8 mouse cellular contexts compared by ENCODE assay signal in the genomic region with DNA sequence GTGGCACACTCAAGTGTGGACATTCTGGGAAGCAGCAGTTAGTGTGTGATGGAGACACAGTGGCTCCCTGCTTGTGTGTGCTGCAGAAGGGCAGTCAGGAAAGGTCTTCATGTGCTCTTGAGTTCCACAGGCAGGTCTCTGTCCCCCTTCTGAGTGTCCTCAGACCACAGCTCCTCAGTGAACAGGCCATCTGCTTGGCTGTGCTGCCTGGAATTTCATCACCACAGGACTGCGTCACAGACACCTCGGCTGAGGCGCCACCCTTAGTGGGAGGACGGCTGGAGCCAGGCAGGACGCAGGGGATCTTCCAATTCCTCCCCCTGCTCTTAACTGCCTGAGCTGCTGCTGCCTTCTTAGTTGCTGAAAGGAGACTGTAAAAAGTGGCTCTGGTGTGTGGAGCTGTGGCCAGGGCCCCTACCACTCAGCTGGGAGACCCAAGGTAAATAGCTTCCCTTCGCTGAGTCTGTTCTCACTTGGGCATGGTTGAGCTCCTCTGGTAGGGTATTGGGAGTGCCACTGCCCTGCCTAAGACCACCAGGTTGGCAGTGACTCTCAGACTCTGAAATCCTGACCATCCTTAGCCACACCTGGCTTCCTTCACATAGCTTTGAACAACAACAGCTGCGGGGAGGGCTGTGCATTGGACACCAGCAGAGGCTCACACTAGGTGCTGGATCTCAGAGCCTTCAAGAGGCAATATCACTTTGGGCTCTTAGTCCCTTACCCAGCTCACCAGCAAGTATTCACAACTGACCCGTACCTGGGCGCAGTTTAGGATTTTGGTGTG. TPM values are rescaled to one million over a fixed set of nuclear protein-coding genes. Genes with fewer than 3 reads are reported as not detected.
A peak's percentile ranks its signal among the peaks of the same experiment; 100 is the strongest.
DNase-seq lines count a peak whose midpoint lies in the region; ATAC-seq and TF ChIP-seq lines count a peak whose summit lies in the region.

No protein-coding gene starts in this region.

- no peak for DNase-seq in kidney, adult 18-20 months
- DNase-seq in cerebellum, postnatal 14 days: peak; percentile 74 to 83
- peak; percentile 83 to 87 for DNase-seq in heart, adult 18-20 months
- peak; percentile 54 to 60 for DNase-seq in kidney, postnatal 4 days
- peak; percentile 88 for DNase-seq in lung, postnatal 0 days (ENCODE audit: low spot score)
- peak; percentile 81 for DNase-seq in right cerebral cortex, postnatal 25 days
- no peak for DNase-seq in thymus, postnatal 25 days

- H3K4me1 ChIP-seq in kidney, embryonic 15.5 days: peaks cover 50% of the 10 kb centered on the region
- H3K4me1 ChIP-seq in lung, postnatal 0 days (ENCODE audit: insufficient read depth, low read depth, low read length): peaks cover 50% of the 10 kb centered on the region

- WGBS in kidney, embryonic 15.5 days: 49% methylated on average over 9 of the region's 9 CpGs
- WGBS in lung, postnatal 0 days: 49% methylated on average over 9 of the region's 9 CpGs

- H3K27ac ChIP-seq in kidney, embryonic 15.5 days: peak overlapping the region; percentile 59
- peak overlapping the region; percentile 66 for H3K27ac ChIP-seq in lung, postnatal 0 days (ENCODE audit: low read length)

- no peak overlapping the region for H3K4me3 ChIP-seq in kidney, embryonic 15.5 days (replicated peaks)
- no peak overlapping the region for H3K4me3 ChIP-seq in lung, postnatal 0 days (ENCODE audit: low read depth, low read length)

- no peak overlapping the region for H3K4me2 ChIP-seq in kidney, embryonic 15.5 days
- H3K4me2 ChIP-seq in lung, postnatal 0 days (replicated peaks; ENCODE audit: low read depth, low read length): peak overlapping the region; percentile 6

- no peaks in the 10 kb centered on the region for H3K9me3 ChIP-seq in kidney, embryonic 15.5 days (replicated peaks)
- no peaks in the 10 kb centered on the region for H3K9me3 ChIP-seq in lung, postnatal 0 days (ENCODE audit: low read length)

- no peaks in the 10 kb centered on the region for H3K27me3 ChIP-seq in kidney, embryonic 15.5 days
- H3K27me3 ChIP-seq in lung, postnatal 0 days (replicated peaks; ENCODE audit: insufficient read depth, low read length): no peaks in the 10 kb centered on the region

- no peak overlapping the region for H3K9ac ChIP-seq in kidney, embryonic 15.5 days
- no peak overlapping the region for H3K9ac ChIP-seq in lung, postnatal 0 days (replicated peaks; ENCODE audit: low read depth)

- ATAC-seq in kidney, embryonic 15.5 days (replicated peaks; ENCODE audit: low FRiP score): peak; percentile 40; the same call in 1 of the 2 replicates
- peak; percentile 81 for ATAC-seq in lung, postnatal 0 days

- TF ChIP-seq CTCF in lung, postnatal 0 days (IDR thresholded peaks at IDR 0.05): no peak

- H3K36me3 ChIP-seq in kidney, embryonic 15.5 days: peaks cover 30% of the 10 kb centered on the region
- H3K36me3 ChIP-seq in lung, postnatal 0 days (ENCODE audit: insufficient read depth, low read length): peaks cover 14% of the 10 kb centered on the region; the same call in 1 of the 2 replicates

- peak; percentile 20; the same call in 1 of the 2 replicates for TF ChIP-seq EP300 in lung, postnatal 0 days (IDR thresholded peaks at IDR 0.05)

RNA-seq across cellular contexts. Expression of a gene that starts 14.3 kb away (rescaled TPM):
- 97.9 and 106 TPM in 2 replicates for polyA plus RNA-seq in kidney, embryonic 15.5 days (2015; fragmentation: Nextera tagmentation; extraction: Ambion mirVana)
- total RNA-seq in heart, adult 18-20 months (2021): 100 to 1,000 TPM; 168 to 200 TPM
- polyA plus RNA-seq in lung, postnatal 0 days (2015; fragmentation: Nextera tagmentation; extraction: Ambion mirVana): 64.1 and 72.9 TPM in 2 replicates

RNA-seq across cellular contexts. Expression of a gene that starts 48.0 kb away (rescaled TPM):
- 0.28 and 0.86 TPM in 2 replicates for polyA plus RNA-seq in kidney, embryonic 15.5 days (2015; fragmentation: Nextera tagmentation; extraction: Ambion mirVana)
- not detected for total RNA-seq in heart, adult 18-20 months (2021)
- 0.12 TPM in 1 of 2 replicates, not detected in the other for polyA plus RNA-seq in lung, postnatal 0 days (2015; fragmentation: Nextera tagmentation; extraction: Ambion mirVana)

RNA-seq across cellular contexts. Expression of a gene that starts 52.7 kb away (rescaled TPM):
- 26.9 and 29.4 TPM in 2 replicates for polyA plus RNA-seq in kidney, embryonic 15.5 days (2015; fragmentation: Nextera tagmentation; extraction: Ambion mirVana)
- 10 to 100 TPM; 63.8 to 64.7 TPM for total RNA-seq in heart, adult 18-20 months (2021)
- 10.5 and 12.3 TPM in 2 replicates for polyA plus RNA-seq in lung, postnatal 0 days (2015; fragmentation: Nextera tagmentation; extraction: Ambion mirVana)

RNA-seq across cellular contexts. Expression of a gene that starts 52.7 kb away (rescaled TPM):
- polyA plus RNA-seq in kidney, embryonic 15.5 days (2015; fragmentation: Nextera tagmentation; extraction: Ambion mirVana): 83.1 and 90.5 TPM in 2 replicates
- total RNA-seq in heart, adult 18-20 months (2021): 10 to 100 TPM; 29.8 to 30.9 TPM
- polyA plus RNA-seq in lung, postnatal 0 days (2015; fragmentation: Nextera tagmentation; extraction: Ambion mirVana): 92.4 and 94.5 TPM in 2 replicates

Comparison
In these comparisons a context has a peak if more than half of its experiments do, and no peak if none do; other contexts are left out.
1. DNase-seq: peak in cerebellum, postnatal 14 days (2 of 2), heart, adult 18-20 months (2 of 2), kidney, postnatal 4 days (2 of 2), lung, postnatal 0 days (single experiment) and right cerebral cortex, postnatal 25 days (single experiment); none in kidney, adult 18-20 months (single experiment) and thymus, postnatal 25 days (single experiment).